Mouse (Mus musculus): ENCODE data around the gene Abca13.

Gene Abca13

GRCm38 (mm10) chr11:9597299-9597698 is 405.6 kb downstream of the Abca13 start:
- TF ChIP-seq GATA4 (IDR thresholded peaks at IDR 0.05; ENCODE audit: insufficient replicate concordance, low read length), result no peak

GRCm38 (mm10) chr11:9601096-9601495 is 409.4 kb downstream of the Abca13 start:
- TF ChIP-seq GATA4 (IDR thresholded peaks at IDR 0.05; ENCODE audit: insufficient replicate concordance, low read length), result no peak

GRCm38 (mm10) chr11:9602137-9602536 is 410.4 kb downstream of the Abca13 start:
- no peak for TF ChIP-seq GATA4 (IDR thresholded peaks at IDR 0.05; ENCODE audit: insufficient replicate concordance, low read length)

GRCm38 (mm10) chr11:9608249-9608648 is 416.5 kb downstream of the Abca13 start:
- no peak for TF ChIP-seq GATA4 (IDR thresholded peaks at IDR 0.05; ENCODE audit: insufficient replicate concordance, low read length)

- no peak for TF ChIP-seq GATA4 (IDR thresholded peaks at IDR 0.05; ENCODE audit: insufficient replicate concordance, low read length)
These were observed 417.3 kb downstream of the Abca13 start for GRCm38 (mm10) chr11:9609075-9609474.

- TF ChIP-seq GATA4 (IDR thresholded peaks at IDR 0.05; ENCODE audit: insufficient replicate concordance, low read length), result no peak
These were observed 424.4 kb downstream of the Abca13 start for GRCm38 (mm10) chr11:9616133-9616532.

- TF ChIP-seq GATA4 (IDR thresholded peaks at IDR 0.05; ENCODE audit: insufficient replicate concordance, low read length), result no peak
These were observed 424.9 kb downstream of the Abca13 start for GRCm38 (mm10) chr11:9616665-9617064.

- no peak for TF ChIP-seq GATA4 (IDR thresholded peaks at IDR 0.05; ENCODE audit: insufficient replicate concordance, low read length)
These were observed 428.2 kb downstream of the Abca13 start for GRCm38 (mm10) chr11:9619986-9620385.

- TF ChIP-seq GATA4 (IDR thresholded peaks at IDR 0.05; ENCODE audit: insufficient replicate concordance, low read length), result no peak
These were observed 431.1 kb downstream of the Abca13 start for GRCm38 (mm10) chr11:9622888-9623287.

- TF ChIP-seq GATA4 (IDR thresholded peaks at IDR 0.05; ENCODE audit: insufficient replicate concordance, low read length), result no peak
These were observed 433.0 kb downstream of the Abca13 start for GRCm38 (mm10) chr11:9624753-9625152.

GRCm38 (mm10) chr11:9625812-9626211 is 434.1 kb downstream of the Abca13 start:
- no peak for TF ChIP-seq GATA4 (IDR thresholded peaks at IDR 0.05; ENCODE audit: insufficient replicate concordance, low read length)

- TF ChIP-seq GATA4 (IDR thresholded peaks at IDR 0.05; ENCODE audit: insufficient replicate concordance, low read length), result no peak
These were observed 455.5 kb downstream of the Abca13 start for GRCm38 (mm10) chr11:9647272-9647671.

- no peak for TF ChIP-seq GATA4 (IDR thresholded peaks at IDR 0.05; ENCODE audit: insufficient replicate concordance, low read length)
These were observed 456.2 kb downstream of the Abca13 start for GRCm38 (mm10) chr11:9647991-9648390.

- no peak for TF ChIP-seq GATA4 (IDR thresholded peaks at IDR 0.05; ENCODE audit: insufficient replicate concordance, low read length)
These were observed 475.0 kb downstream of the Abca13 start for GRCm38 (mm10) chr11:9666648-9667255.

- no peak for TF ChIP-seq GATA4 (IDR thresholded peaks at IDR 0.05; ENCODE audit: insufficient replicate concordance, low read length)
These were observed 477.7 kb downstream of the Abca13 start for GRCm38 (mm10) chr11:9669430-9669829.

GRCm38 (mm10) chr11:9684952-9685351 is 493.2 kb downstream of the Abca13 start:
- TF ChIP-seq GATA4 (IDR thresholded peaks at IDR 0.05; ENCODE audit: insufficient replicate concordance, low read length), result no peak

GRCm38 (mm10) chr11:9705190-9705589 is 513.4 kb downstream of the Abca13 start:
- no peak for TF ChIP-seq GATA4 (IDR thresholded peaks at IDR 0.05; ENCODE audit: insufficient replicate concordance, low read length)
